Mouse (Mus musculus): ENCODE data around the gene Adra2b. TPM values are rescaled to one million over a fixed set of nuclear protein-coding genes. Genes with fewer than 3 reads are reported as not detected.
A peak's percentile ranks its signal among the peaks of the same experiment; 100 is the strongest.

The Adra2b gene
- polyA plus RNA-seq, 1 experiment from 2014 or later: 1.1 TPM

- H3K9ac ChIP-seq (ENCODE audit: low read length): no peak overlapping the region
- H3K4me2 ChIP-seq (ENCODE audit: low read length): no peak overlapping the region
- 49% methylated on average over 6 of the region's 6 CpGs for WGBS
- ATAC-seq (ENCODE audit: insufficient number of reproducible peaks, insufficient read depth, low FRiP score, low read depth): no peak
- H3K9me3 ChIP-seq (ENCODE audit: control insufficient read depth, low read length): no peaks in the 10 kb centered on the region
- H3K27ac ChIP-seq (replicated peaks in 1 of 2; ENCODE audit: control insufficient read depth in 1 of 2, insufficient read depth in 1 of 2, low read depth in 2 of 2, low read length in 2 of 2): no peak overlapping the region
- H3K4me3 ChIP-seq (ENCODE audit: control insufficient read depth in 1 of 2, insufficient read depth in 1 of 2, low read depth in 1 of 2, low read length in 2 of 2): no peak overlapping the region
- no peaks in the 10 kb centered on the region for H3K36me3 ChIP-seq (ENCODE audit: control insufficient read depth, insufficient read depth, low read length)
- peaks cover 11 to 19% of the 10 kb centered on the region in 2 experiments for H3K4me1 ChIP-seq (ENCODE audit: control insufficient read depth in 2 of 2, insufficient read depth in 2 of 2, low read length in 2 of 2)
- H3K27me3 ChIP-seq (ENCODE audit: control insufficient read depth, insufficient read depth, low read length): peaks cover 10% of the 10 kb centered on the region; the same call in 1 of the 2 replicates
Measured at GRCm38 (mm10) chr2:127339262-127339661, 23.7 kb upstream of the Adra2b start.

GRCm38 (mm10) chr2:127341159-127341558, 21.8 kb upstream of the Adra2b start:
- 12% methylated on average over 3 of the region's 3 CpGs for WGBS
- ATAC-seq (ENCODE audit: insufficient number of reproducible peaks, insufficient read depth, low FRiP score, low read depth): no peak

GRCm38 (mm10) chr2:127346334-127346733, 16.7 kb upstream of the Adra2b start:
- H3K4me2 ChIP-seq (ENCODE audit: low read length): no peak overlapping the region
- no peak overlapping the region for H3K9ac ChIP-seq (ENCODE audit: low read length)
- ATAC-seq (ENCODE audit: insufficient number of reproducible peaks, insufficient read depth, low FRiP score, low read depth): no peak
- no peaks in the 10 kb centered on the region for H3K36me3 ChIP-seq (ENCODE audit: control insufficient read depth, insufficient read depth, low read length)
- H3K4me1 ChIP-seq (ENCODE audit: control insufficient read depth in 2 of 2, insufficient read depth in 2 of 2, low read length in 2 of 2): no peaks in the 10 kb centered on the region
- WGBS: 58% methylated on average over 1 of the region's 1 CpGs
- no peaks in the 10 kb centered on the region for H3K9me3 ChIP-seq (ENCODE audit: control insufficient read depth, low read length)
- 0 out of 2 replicates have a peak, but pooled peaks cover 2% of the 10 kb centered on the region for H3K27me3 ChIP-seq (ENCODE audit: control insufficient read depth, insufficient read depth, low read length)
- no peak overlapping the region for H3K27ac ChIP-seq (replicated peaks in 1 of 2; ENCODE audit: control insufficient read depth in 1 of 2, insufficient read depth in 1 of 2, low read depth in 2 of 2, low read length in 2 of 2)
- no peak overlapping the region for H3K4me3 ChIP-seq (ENCODE audit: control insufficient read depth in 1 of 2, insufficient read depth in 1 of 2, low read depth in 1 of 2, low read length in 2 of 2)

More at GRCm38 (mm10) chr2:127341159-127341558, 21.8 kb upstream of the Adra2b start:
- Histone ChIP-seq H3K27ac (replicated peaks in 1 of 2; ENCODE audit: control insufficient read depth in 1 of 2, insufficient read depth in 1 of 2, low read depth in 2 of 2, low read length in 2 of 2) (no peak overlapping the region), H3K27me3 (ENCODE audit: control insufficient read depth, insufficient read depth, low read length) (0 out of 2 replicates have a peak, but pooled peaks cover 10% of the 10 kb centered on the region), H3K36me3 (ENCODE audit: control insufficient read depth, insufficient read depth, low read length) (no peaks in the 10 kb centered on the region), H3K9ac (ENCODE audit: low read length) (no peak overlapping the region), H3K4me2 (ENCODE audit: low read length) (no peak overlapping the region), H3K4me3 (ENCODE audit: control insufficient read depth in 1 of 2, insufficient read depth in 1 of 2, low read depth in 1 of 2, low read length in 2 of 2) (no peak overlapping the region), H3K4me1 (ENCODE audit: control insufficient read depth in 2 of 2, insufficient read depth in 2 of 2, low read length in 2 of 2) (peaks cover 4 to 5% of the 10 kb centered on the region in 2 experiments; a peak in 2 of 4 replicates), H3K9me3 (ENCODE audit: control insufficient read depth, low read length) (no peaks in the 10 kb centered on the region)

GRCm38 (mm10) chr2:127347147-127347985, 15.6 kb upstream of the Adra2b start:
- ATAC-seq (ENCODE audit: insufficient number of reproducible peaks, insufficient read depth, low FRiP score, low read depth): no peak
- Histone ChIP-seq H3K36me3 (ENCODE audit: control insufficient read depth, insufficient read depth, low read length) (no peaks in the 10 kb centered on the region), H3K9ac (ENCODE audit: low read length) (no peak overlapping the region), H3K27ac (replicated peaks in 1 of 2; ENCODE audit: control insufficient read depth in 1 of 2, insufficient read depth in 1 of 2, low read depth in 2 of 2, low read length in 2 of 2) (no peak overlapping the region), H3K4me3 (ENCODE audit: control insufficient read depth in 1 of 2, insufficient read depth in 1 of 2, low read depth in 1 of 2, low read length in 2 of 2) (no peak overlapping the region), H3K27me3 (ENCODE audit: control insufficient read depth, insufficient read depth, low read length) (0 out of 2 replicates have a peak, but pooled peaks cover 2% of the 10 kb centered on the region), H3K4me2 (ENCODE audit: low read length) (no peak overlapping the region), H3K4me1 (ENCODE audit: control insufficient read depth in 2 of 2, insufficient read depth in 2 of 2, low read length in 2 of 2) (no peaks in the 10 kb centered on the region), H3K9me3 (ENCODE audit: control insufficient read depth, low read length) (no peaks in the 10 kb centered on the region)
- WGBS: 68% methylated on average over 13 of the region's 13 CpGs

GRCm38 (mm10) chr2:127353881-127354280, 9.1 kb upstream of the Adra2b start:
- Histone ChIP-seq H3K4me1 (ENCODE audit: control insufficient read depth in 2 of 2, insufficient read depth in 2 of 2, low read length in 2 of 2) (no peaks in the 10 kb centered on the region), H3K36me3 (ENCODE audit: control insufficient read depth, insufficient read depth, low read length) (no peaks in the 10 kb centered on the region), H3K27me3 (ENCODE audit: control insufficient read depth, insufficient read depth, low read length) (peaks cover 10% of the 10 kb centered on the region), H3K4me2 (ENCODE audit: low read length) (no peak overlapping the region), H3K9ac (ENCODE audit: low read length) (no peak overlapping the region), H3K4me3 (ENCODE audit: control insufficient read depth in 1 of 2, insufficient read depth in 1 of 2, low read depth in 1 of 2, low read length in 2 of 2) (no peak overlapping the region), H3K27ac (replicated peaks in 1 of 2; ENCODE audit: control insufficient read depth in 1 of 2, insufficient read depth in 1 of 2, low read depth in 2 of 2, low read length in 2 of 2) (no peak overlapping the region), H3K9me3 (ENCODE audit: control insufficient read depth, low read length) (no peaks in the 10 kb centered on the region)
- ATAC-seq (ENCODE audit: insufficient number of reproducible peaks, insufficient read depth, low FRiP score, low read depth): no peak
- 80% methylated on average over 4 of the region's 4 CpGs for WGBS

GRCm38 (mm10) chr2:127363282-127363652, 259 bp downstream of the Adra2b start:
- no peak for ATAC-seq (ENCODE audit: insufficient number of reproducible peaks, insufficient read depth, low FRiP score, low read depth)
- WGBS: under 1% methylated on average over 25 of the region's 28 CpGs

GRCm38 (mm10) chr2:127363696-127364095, 688 bp downstream of the Adra2b start:
- Histone ChIP-seq H3K27me3 (ENCODE audit: control insufficient read depth, insufficient read depth, low read length) (peaks cover 62% of the 10 kb centered on the region), H3K4me1 (ENCODE audit: control insufficient read depth in 2 of 2, insufficient read depth in 2 of 2, low read length in 2 of 2) (peaks cover 0 to 7% of the 10 kb centered on the region in 2 experiments; a peak in 2 of 4 replicates), H3K27ac (replicated peaks in 1 of 2; ENCODE audit: control insufficient read depth in 1 of 2, insufficient read depth in 1 of 2, low read depth in 2 of 2, low read length in 2 of 2) (no peak overlapping the region), H3K9me3 (ENCODE audit: control insufficient read depth, low read length) (no peaks in the 10 kb centered on the region), H3K36me3 (ENCODE audit: control insufficient read depth, insufficient read depth, low read length) (no peaks in the 10 kb centered on the region), H3K9ac (ENCODE audit: low read length) (peak overlapping the region; percentile 53; the same call in 1 of the 2 replicates), H3K4me3 (ENCODE audit: control insufficient read depth in 1 of 2, insufficient read depth in 1 of 2, low read depth in 1 of 2, low read length in 2 of 2) (peak overlapping the region; percentile 35 to 45), H3K4me2 (ENCODE audit: low read length) (peak overlapping the region; percentile 85)
- 0 out of 2 replicates have a peak, but pooled peaks have one; percentile 22 for ATAC-seq (ENCODE audit: insufficient number of reproducible peaks, insufficient read depth, low FRiP score, low read depth)
- WGBS: 3% methylated on average over 20 of the region's 20 CpGs

More at GRCm38 (mm10) chr2:127363282-127363652, 259 bp downstream of the Adra2b start:
- H3K27me3 ChIP-seq (ENCODE audit: control insufficient read depth, insufficient read depth, low read length): peaks cover 62% of the 10 kb centered on the region
- H3K4me1 ChIP-seq (ENCODE audit: control insufficient read depth in 2 of 2, insufficient read depth in 2 of 2, low read length in 2 of 2): peaks cover 0 to 7% of the 10 kb centered on the region in 2 experiments; a peak in 2 of 4 replicates
- peak overlapping the region; percentile 53 for H3K9ac ChIP-seq (ENCODE audit: low read length)
- H3K4me2 ChIP-seq (ENCODE audit: low read length): peak overlapping the region; percentile 85
- H3K27ac ChIP-seq (replicated peaks in 1 of 2; ENCODE audit: control insufficient read depth in 1 of 2, insufficient read depth in 1 of 2, low read depth in 2 of 2, low read length in 2 of 2): no peak overlapping the region
- H3K4me3 ChIP-seq (ENCODE audit: control insufficient read depth in 1 of 2, insufficient read depth in 1 of 2, low read depth in 1 of 2, low read length in 2 of 2): peak overlapping the region; percentile 35 to 45
- no peaks in the 10 kb centered on the region for H3K9me3 ChIP-seq (ENCODE audit: control insufficient read depth, low read length)
- no peaks in the 10 kb centered on the region for H3K36me3 ChIP-seq (ENCODE audit: control insufficient read depth, insufficient read depth, low read length)

Data from heart, embryonic 14.5 days (tissue).